Mouse (Mus musculus) lung, adult 2 months (tissue): ENCODE data around the gene Plxdc1. TPM values are rescaled to one million over a fixed set of nuclear protein-coding genes. Genes with fewer than 3 reads are reported as not detected.

ENCODE experiments used
- DNase-seq: peaks from one replicate; pipeline ENCODE4 v3.0.0; 2022
- H3K4me1 ChIP-seq: fragments of 200-500 bp; 2 replicates; pipeline ENCODE4 v1.6.1; 2011; ENCODE audit warnings: low read length; ENCODE audit not compliant: control insufficient read depth, insufficient read depth
- H3K4me3 ChIP-seq: fragments of 200-500 bp; replicated peaks from 2 replicates; pipeline ENCODE3; 2011; ENCODE audit warnings: low read depth, mild to moderate bottlenecking, control low read depth, low read length; ENCODE audit errors: extremely low read depth
- CTCF ChIP-seq: fragments of 200-500 bp; IDR thresholded peaks from 2 replicates; pipeline ENCODE4 v1.5.1; 2011; ENCODE audit warnings: mild to moderate bottlenecking, low read length, control low read depth; ENCODE audit not compliant: insufficient read depth
- POLR2A ChIP-seq: fragments of 200-500 bp; IDR thresholded peaks from 2 replicates; pipeline ENCODE4 v1.6.1; 2011; ENCODE audit warnings: low read depth, mild to moderate bottlenecking, control low read depth, low read length, borderline replicate concordance; ENCODE audit errors: extremely low read depth
- WGBS: fragments of 180-500 bp; shearing (Covaris S2); methylation state at CpG from one replicate; pipeline ENCODE4 v1.1.7; 2018; 5-methylcytosine and 5-hydroxymethylcytosine counted together
- polyA plus RNA-seq: library from polyadenylated mRNA; depleted of rRNA; stranded (reverse); fragments of >200 nt; gene quantifications from 2 replicates; pipeline ENCODE4 v1.2.3, GENCODE M21; 2012

The Plxdc1 gene
- polyA plus RNA-seq, 1 experiment = 20.9 TPM

- DNase-seq = no peak
- TF ChIP-seq POLR2A (no peak), CTCF (no peak)
Measured at GRCm38 (mm10) chr11:97933553-97933952, 52.7 kb downstream of the Plxdc1 start.

GRCm38 (mm10) chr11:97928905-97929304, 57.3 kb downstream of the Plxdc1 start:
- H3K4me3 ChIP-seq = no peak overlapping the region
- WGBS = 51% methylated on average over 4 of the region's 4 CpGs
- TF ChIP-seq CTCF = no peak
- no peak for TF ChIP-seq POLR2A
- no peaks in the 10 kb centered on the region; the same call in 1 of the 2 replicates for H3K4me1 ChIP-seq
- no peak for DNase-seq

More at GRCm38 (mm10) chr11:97933553-97933952, 52.7 kb downstream of the Plxdc1 start:
- Histone ChIP-seq H3K4me3 (no peak overlapping the region), H3K4me1 (no peaks in the 10 kb centered on the region; the same call in 1 of the 2 replicates)
- WGBS = 93% methylated on average over 1 of the region's 1 CpGs

GRCm38 (mm10) chr11:97924217-97924616, 62.0 kb downstream of the Plxdc1 start:
- no peak for DNase-seq
- WGBS = 82% methylated on average over 10 of the region's 10 CpGs
- no peaks in the 10 kb centered on the region for H3K4me1 ChIP-seq
- TF ChIP-seq CTCF (no peak), POLR2A (no peak)
- no peak overlapping the region for H3K4me3 ChIP-seq

GRCm38 (mm10) chr11:97923639-97924038, 62.6 kb downstream of the Plxdc1 start:
- Histone ChIP-seq H3K4me3 (no peak overlapping the region), H3K4me1 (no peaks in the 10 kb centered on the region)
- WGBS = 78% methylated on average over 9 of the region's 9 CpGs
- TF ChIP-seq CTCF = no peak
- no peak for TF ChIP-seq POLR2A
- DNase-seq = no peak

DNA sequence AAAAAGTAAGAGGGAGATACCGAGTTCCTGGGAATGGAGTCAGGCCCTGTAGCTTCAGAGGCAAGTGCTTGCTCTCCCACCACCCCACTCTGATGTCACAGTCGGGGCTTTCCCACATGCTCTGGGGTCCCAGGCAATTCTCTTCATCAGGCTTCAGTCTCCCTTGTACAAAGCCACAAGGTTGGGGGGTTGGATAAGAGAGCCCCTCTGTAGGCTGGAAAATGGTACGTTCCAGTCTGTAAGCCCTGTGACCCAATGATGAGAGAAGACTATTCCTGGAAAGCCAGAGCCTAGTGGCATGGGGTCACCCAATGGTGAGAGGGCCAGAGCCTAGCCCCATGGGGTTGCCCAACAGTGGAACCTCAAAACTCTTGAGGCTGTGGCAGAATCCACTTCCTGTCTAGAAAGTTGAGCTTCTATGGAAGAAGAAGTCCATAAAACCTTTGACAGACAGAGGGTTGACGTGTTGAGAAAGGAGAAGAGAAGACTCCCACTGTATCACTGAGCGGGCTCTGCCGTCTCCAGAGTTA, 70.2 kb downstream of the Plxdc1 start:
- TF ChIP-seq CTCF (no peak), POLR2A (no peak)
- Histone ChIP-seq H3K4me3 (no peak overlapping the region), H3K4me1 (no peaks in the 10 kb centered on the region)
- no peak for DNase-seq
- 85% methylated on average over 6 of the region's 6 CpGs for WGBS

DNA sequence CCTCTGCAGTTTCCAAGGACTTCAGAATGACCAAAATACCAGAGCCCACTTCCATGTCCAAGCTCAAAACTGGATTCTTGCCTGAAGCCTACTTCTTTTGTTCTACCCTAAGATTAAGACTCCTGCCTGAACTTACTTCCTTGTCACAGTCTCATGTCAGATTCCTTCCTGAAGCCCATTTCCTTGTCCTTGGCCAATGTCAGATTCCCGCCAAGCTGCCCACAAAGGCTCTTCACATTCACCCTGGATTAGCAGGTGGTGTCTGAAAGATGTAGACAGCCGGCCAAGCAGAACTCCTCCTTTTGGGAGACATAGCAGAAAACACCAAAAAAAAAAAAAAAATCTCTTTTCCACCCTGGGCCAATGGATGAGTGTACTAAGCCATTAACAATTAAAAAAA, 70.8 kb downstream of the Plxdc1 start:
- no peak for TF ChIP-seq CTCF
- TF ChIP-seq POLR2A = no peak
- 66% methylated on average over 2 of the region's 2 CpGs for WGBS

DNA sequence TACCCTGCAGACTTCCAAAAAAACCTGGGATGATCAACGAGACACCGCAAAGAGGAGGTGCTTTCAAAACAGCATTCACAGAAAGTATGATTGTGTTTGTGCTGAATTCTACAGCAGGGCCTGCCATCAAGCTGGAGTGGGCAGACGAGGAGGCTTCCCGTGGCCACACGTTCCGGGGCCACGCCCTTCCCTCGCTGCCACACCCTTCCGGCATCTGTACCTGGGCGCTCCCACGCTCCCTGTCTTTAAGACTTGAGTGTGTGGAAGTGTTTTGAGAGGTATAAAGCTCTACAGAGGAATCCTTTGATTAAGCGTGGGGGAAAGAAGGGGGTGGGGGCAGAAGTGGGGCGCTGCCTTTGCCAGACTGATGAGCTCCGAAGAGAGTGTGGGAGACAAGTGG, 73.1 kb downstream of the Plxdc1 start:
- 72% methylated on average over 14 of the region's 14 CpGs for WGBS
- DNase-seq = no peak
- H3K4me3 ChIP-seq = no peak overlapping the region

More for the DNA sequence above, 70.8 kb downstream of the Plxdc1 start:
- DNase-seq = no peak
- no peak overlapping the region for H3K4me3 ChIP-seq
- H3K4me1 ChIP-seq = no peaks in the 10 kb centered on the region

DNA sequence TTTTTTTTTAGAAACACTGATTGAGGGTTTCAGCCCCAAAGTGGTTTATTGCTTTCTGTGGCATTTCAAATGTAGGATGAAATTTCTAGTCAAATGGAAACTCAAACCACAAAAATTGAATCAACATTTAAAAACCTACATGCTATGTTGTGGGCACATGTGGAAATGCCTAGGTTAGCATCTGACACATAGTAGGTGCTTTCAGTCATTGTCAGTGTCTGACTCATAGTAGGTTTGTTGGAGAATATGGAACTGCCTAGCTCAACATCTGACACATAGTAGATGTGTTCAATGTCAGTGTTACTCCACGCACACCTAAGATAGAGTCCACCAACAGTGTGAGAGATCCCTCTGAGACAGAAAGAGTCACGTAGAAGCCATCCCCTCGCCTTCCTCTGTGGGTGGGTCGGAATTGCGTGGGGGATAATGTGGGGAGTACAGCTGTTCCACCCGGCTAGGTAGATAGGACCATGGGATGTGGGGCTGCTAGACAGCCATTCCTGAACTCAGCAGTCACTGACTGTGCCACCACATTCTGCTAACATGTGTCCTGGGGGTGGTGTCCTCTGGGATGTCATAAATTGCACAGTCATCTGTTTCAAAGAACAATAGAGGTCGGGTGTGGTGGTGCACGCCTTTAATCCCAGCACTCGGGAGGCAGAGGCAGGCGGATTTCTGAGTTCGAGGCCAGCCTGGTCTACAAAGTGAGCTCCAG, 77.5 kb downstream of the Plxdc1 start:
- H3K4me3 ChIP-seq = no peak overlapping the region
- DNase-seq = no peak
- no peaks in the 10 kb centered on the region for H3K4me1 ChIP-seq
- 82% methylated on average over 11 of the region's 11 CpGs for WGBS
- TF ChIP-seq CTCF (no peak), POLR2A (no peak)

More for the DNA sequence above, 73.1 kb downstream of the Plxdc1 start:
- H3K4me1 ChIP-seq = no peaks in the 10 kb centered on the region
- no peak for TF ChIP-seq CTCF
- no peak for TF ChIP-seq POLR2A

GRCm38 (mm10) chr11:97907935-97908334, 78.3 kb downstream of the Plxdc1 start:
- no peak for DNase-seq
- 75% methylated on average over 5 of the region's 5 CpGs for WGBS
- Histone ChIP-seq H3K4me1 (no peaks in the 10 kb centered on the region), H3K4me3 (no peak overlapping the region)
- TF ChIP-seq CTCF = no peak
- TF ChIP-seq POLR2A = no peak

DNA sequence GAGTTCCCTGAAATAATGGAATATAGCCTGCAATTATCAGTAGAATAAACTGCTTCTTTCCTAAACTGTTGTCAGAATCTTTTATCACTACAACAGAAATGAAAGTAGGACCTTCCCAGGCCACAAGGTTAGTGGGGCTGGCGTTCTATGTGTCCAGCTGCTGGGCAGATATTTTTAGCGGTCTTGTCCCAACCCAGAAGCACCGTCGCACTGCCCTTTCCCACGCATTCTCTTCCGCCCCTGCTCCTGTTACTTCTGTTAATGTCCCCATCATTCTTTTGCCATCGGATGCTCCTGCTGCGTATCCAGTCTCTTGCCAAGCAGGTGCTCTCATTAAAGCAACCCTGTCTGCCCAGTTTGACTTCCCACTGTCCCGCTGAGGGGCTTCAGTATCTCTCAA, 79.3 kb downstream of the Plxdc1 start:
- Histone ChIP-seq H3K4me1 (no peaks in the 10 kb centered on the region), H3K4me3 (no peak overlapping the region)
- TF ChIP-seq POLR2A (no peak), CTCF (no peak)
- WGBS = 82% methylated on average over 9 of the region's 9 CpGs
- DNase-seq = no peak
